Mouse (Mus musculus) MEL-GATA-1-ER (cell line): ENCODE data around the gene Tbc1d4.

Experiments used
- DNase-seq: peaks from one replicate; pipeline ENCODE4 v3.0.0-alpha.2; 2012; ENCODE audit warnings: low read depth; ENCODE audit errors: extremely low read depth

Tbc1d4 gene

GRCm38 (mm10) chr14:101608519-101609368, at the start of gene Tbc1d4:
TSS of gene Tbc1d4 (minus strand) at chr14:101609191.
- DNase-seq = no peak

- no peak for DNase-seq
These were observed 47.3 kb upstream of the Tbc1d4 start for GRCm38 (mm10) chr14:101656307-101656706.

GRCm38 (mm10) chr14:101654526-101654909, 45.5 kb upstream of the Tbc1d4 start:
- DNase-seq = no peak

GRCm38 (mm10) chr14:101653581-101654525, 44.9 kb upstream of the Tbc1d4 start, which contains the start of gene Uchl3:
TSS of gene Uchl3 (plus strand) at chr14:101653967.
- peak; percentile 68 for DNase-seq

GRCm38 (mm10) chr14:101652571-101652970, 43.6 kb upstream of the Tbc1d4 start:
- no peak for DNase-seq

GRCm38 (mm10) chr14:101650551-101650950, 41.6 kb upstream of the Tbc1d4 start:
- no peak for DNase-seq

- DNase-seq = no peak
These were observed 36.0 kb upstream of the Tbc1d4 start for GRCm38 (mm10) chr14:101644948-101645347.

- DNase-seq = peak; percentile 90
These were observed 31.3 kb upstream of the Tbc1d4 start, which contains the start of gene Commd6 for GRCm38 (mm10) chr14:101640153-101640843. TSS of gene Commd6 (minus strand) at chr14:101640686.

- DNase-seq = no peak
These were observed 28.4 kb upstream of the Tbc1d4 start for GRCm38 (mm10) chr14:101637381-101637780.

- DNase-seq = no peak
These were observed 26.8 kb upstream of the Tbc1d4 start for GRCm38 (mm10) chr14:101635765-101636164.

GRCm38 (mm10) chr14:101630548-101630947, 21.6 kb upstream of the Tbc1d4 start:
- no peak for DNase-seq

GRCm38 (mm10) chr14:101617680-101618079, 8.7 kb upstream of the Tbc1d4 start:
- no peak for DNase-seq

GRCm38 (mm10) chr14:101616178-101616577, 7.2 kb upstream of the Tbc1d4 start:
- no peak for DNase-seq

- no peak for DNase-seq
These were observed 4.2 kb upstream of the Tbc1d4 start for GRCm38 (mm10) chr14:101613206-101613605.

GRCm38 (mm10) chr14:101610701-101611100, 1.7 kb upstream of the Tbc1d4 start:
- no peak for DNase-seq

GRCm38 (mm10) chr14:101607631-101608518, 1.1 kb downstream of the Tbc1d4 start:
- DNase-seq = no peak

GRCm38 (mm10) chr14:101605843-101606242, 3.1 kb downstream of the Tbc1d4 start:
- DNase-seq = no peak

GRCm38 (mm10) chr14:101602851-101603250, 6.1 kb downstream of the Tbc1d4 start:
- DNase-seq = no peak

GRCm38 (mm10) chr14:101597096-101597715, 11.8 kb downstream of the Tbc1d4 start:
- no peak for DNase-seq

- no peak for DNase-seq
These were observed 12.3 kb downstream of the Tbc1d4 start for GRCm38 (mm10) chr14:101596691-101597090.
